ENCODE assay signal across 31 mouse cellular contexts in the genomic region with DNA sequence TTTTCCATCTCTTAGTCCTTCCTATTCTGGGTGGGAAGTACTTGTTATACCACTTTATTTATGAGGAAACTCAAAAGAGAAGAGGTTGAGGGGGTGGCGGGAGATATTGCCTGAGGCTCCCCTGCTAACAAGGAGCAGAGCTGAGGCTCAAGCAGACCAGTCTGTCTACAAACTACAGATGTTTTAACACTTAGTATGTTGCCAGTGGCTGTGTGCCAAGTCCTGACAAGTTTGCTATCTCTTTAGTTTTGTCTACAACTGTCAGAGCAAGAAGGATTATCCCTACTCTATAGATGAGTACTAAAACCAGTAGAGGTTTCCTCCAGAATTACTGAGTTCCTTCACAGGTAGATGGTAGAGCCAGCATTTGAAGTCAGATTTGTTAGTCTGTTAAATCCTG. TPM values are rescaled to one million over a fixed set of nuclear protein-coding genes. Genes with fewer than 3 reads are reported as not detected.
DNase-seq lines count a peak whose midpoint lies in the region; ATAC-seq and TF ChIP-seq lines count a peak whose summit lies in the region.
"Had no signal": no experiment of that assay in that cellular context is flagged by ENCODE, and none has a peak within 500 bp of the region (broad histone marks: within the 10 kb centered on the region; RNA-seq: fewer than 3 reads in every experiment).

No protein-coding gene starts in this region.

- peak; percentile 68 for DNase-seq in embryonic facial prominence, embryonic 14.5 days (ENCODE audit: low spot score)
- DNase-seq in embryonic facial prominence, embryonic 10.5 days (ENCODE audit: low spot score): no peak
- DNase-seq in kidney, postnatal 4 days: peak; percentile 22 to 31
- DNase-seq in kidney, adult 8-10 months: no peak
- peak; percentile 27 for DNase-seq in lung, postnatal 0 days (ENCODE audit: low spot score)
- DNase-seq in lung, postnatal 36 days: no peak
- DNase-seq in mesoderm, embryonic 11.5 days (ENCODE audit: low read depth, low spot score): peak; percentile 10
- no peak for DNase-seq in left cerebral cortex, postnatal 4 days
- DNase-seq: adrenal gland, adult 2 months; adrenal gland, postnatal 14 days; B cell, adult 2 months; cerebellum, adult 11 months; cerebellum, adult 2 months; cerebellum, adult 9-11 months; cerebellum, postnatal 25 days; gastrocnemius, postnatal 10 days; gastrocnemius, postnatal 36 days; heart, adult 2 months; heart, postnatal 14 days; heart, postnatal 4 days had no signal

- H3K27ac ChIP-seq in embryonic facial prominence, embryonic 14.5 days (replicated peaks; ENCODE audit: low read depth, low read length): no peak overlapping the region
- H3K27ac ChIP-seq in embryonic facial prominence, embryonic 10.5 days (replicated peaks): no peak overlapping the region
- H3K27ac ChIP-seq in lung, postnatal 0 days (ENCODE audit: low read length): no peak overlapping the region
- H3K27ac ChIP-seq: embryonic facial prominence, embryonic 13.5 days; forebrain, embryonic 10.5 days; forebrain, embryonic 13.5 days; heart, adult 2 months; heart, embryonic 10.5 days; heart, embryonic 13.5 days; hindbrain, embryonic 14.5 days had no signal

- H3K4me3 ChIP-seq in embryonic facial prominence, embryonic 14.5 days (ENCODE audit: low read depth, low read length): no peak overlapping the region
- H3K4me3 ChIP-seq in embryonic facial prominence, embryonic 10.5 days: no peak overlapping the region
- no peak overlapping the region for H3K4me3 ChIP-seq in lung, postnatal 0 days (ENCODE audit: low read depth, low read length)
- H3K4me3 ChIP-seq: embryonic facial prominence, embryonic 13.5 days; forebrain, embryonic 10.5 days; forebrain, embryonic 13.5 days; heart, adult 2 months; heart, embryonic 10.5 days; heart, embryonic 13.5 days had no signal

- intact Hi-C loops in left cerebral cortex, postnatal 4 days (cut with DNase I): no loop called here

- H3K9ac ChIP-seq in embryonic facial prominence, embryonic 14.5 days (ENCODE audit: low read depth, low read length): no peak overlapping the region
- H3K9ac ChIP-seq in lung, postnatal 0 days (replicated peaks; ENCODE audit: low read depth): no peak overlapping the region
- H3K9ac ChIP-seq: embryonic facial prominence, embryonic 13.5 days; forebrain, embryonic 13.5 days; heart, embryonic 13.5 days; hindbrain, embryonic 14.5 days had no signal

- no peaks in the 10 kb centered on the region for H3K4me1 ChIP-seq in embryonic facial prominence, embryonic 14.5 days (ENCODE audit: control insufficient read depth, insufficient read depth, low read length)
- H3K4me1 ChIP-seq in embryonic facial prominence, embryonic 10.5 days: no peaks in the 10 kb centered on the region
- no peaks in the 10 kb centered on the region for H3K4me1 ChIP-seq in lung, postnatal 0 days (ENCODE audit: insufficient read depth, low read depth, low read length)
- H3K4me1 ChIP-seq: embryonic facial prominence, embryonic 13.5 days; forebrain, embryonic 10.5 days; forebrain, embryonic 13.5 days; heart, embryonic 10.5 days had no signal

- no peak overlapping the region for H3K4me2 ChIP-seq in embryonic facial prominence, embryonic 14.5 days (ENCODE audit: low read depth, low read length)
- no peak overlapping the region for H3K4me2 ChIP-seq in lung, postnatal 0 days (replicated peaks; ENCODE audit: low read depth, low read length)
- H3K4me2 ChIP-seq: embryonic facial prominence, embryonic 13.5 days; forebrain, embryonic 13.5 days; heart, embryonic 13.5 days; hindbrain, embryonic 14.5 days had no signal

- no peak for TF ChIP-seq CTCF in lung, postnatal 0 days (IDR thresholded peaks at IDR 0.05)

- TF ChIP-seq EP300 in lung, postnatal 0 days (IDR thresholded peaks at IDR 0.05): no peak

- no peaks in the 10 kb centered on the region for H3K36me3 ChIP-seq in embryonic facial prominence, embryonic 14.5 days (ENCODE audit: control insufficient read depth, insufficient read depth, low read length)
- no peaks in the 10 kb centered on the region for H3K36me3 ChIP-seq in embryonic facial prominence, embryonic 10.5 days (replicated peaks)
- no peaks in the 10 kb centered on the region for H3K36me3 ChIP-seq in lung, postnatal 0 days (ENCODE audit: insufficient read depth, low read length)
- H3K36me3 ChIP-seq: embryonic facial prominence, embryonic 13.5 days; forebrain, embryonic 10.5 days; G1E; heart, embryonic 10.5 days; heart, embryonic 13.5 days had no signal

- WGBS in embryonic facial prominence, embryonic 14.5 days: 50% methylated on average over 1 of the region's 1 CpGs
- WGBS in embryonic facial prominence, embryonic 10.5 days: 47% methylated on average over 1 of the region's 1 CpGs
- 25% methylated on average over 1 of the region's 1 CpGs for WGBS in lung, postnatal 0 days

- H3K27me3 ChIP-seq in embryonic facial prominence, embryonic 14.5 days (replicated peaks; ENCODE audit: control insufficient read depth, insufficient read depth, low read length): no peaks in the 10 kb centered on the region
- no peaks in the 10 kb centered on the region for H3K27me3 ChIP-seq in embryonic facial prominence, embryonic 10.5 days (replicated peaks; ENCODE audit: low read depth, poor library complexity, severe bottlenecking)
- no peaks in the 10 kb centered on the region for H3K27me3 ChIP-seq in lung, postnatal 0 days (replicated peaks; ENCODE audit: insufficient read depth, low read length)
- H3K27me3 ChIP-seq: CH12.LX; embryonic facial prominence, embryonic 13.5 days; forebrain, embryonic 13.5 days; heart, embryonic 13.5 days had no signal

- no peaks in the 10 kb centered on the region for H3K9me3 ChIP-seq in embryonic facial prominence, embryonic 14.5 days (ENCODE audit: control insufficient read depth, low read length)
- no peaks in the 10 kb centered on the region for H3K9me3 ChIP-seq in embryonic facial prominence, embryonic 10.5 days
- H3K9me3 ChIP-seq in lung, postnatal 0 days (ENCODE audit: low read length): no peaks in the 10 kb centered on the region
- H3K9me3 ChIP-seq: embryonic facial prominence, embryonic 13.5 days; forebrain, embryonic 10.5 days; forebrain, embryonic 13.5 days; G1E; heart, embryonic 10.5 days; heart, embryonic 13.5 days had no signal

- ATAC-seq in embryonic facial prominence, embryonic 14.5 days (ENCODE audit: low read depth): no peak
- ATAC-seq in lung, postnatal 0 days: no peak
- ATAC-seq: forebrain, embryonic 13.5 days; forebrain, embryonic 16.5 days had no signal

RNA-seq across cellular contexts. Expression of gene Pappa, which starts 23.0 kb away (rescaled TPM):
- 1.7 and 1.8 TPM in 2 replicates for polyA plus RNA-seq in embryonic facial prominence, embryonic 14.5 days (2014; fragmentation: Nextera tagmentation; extraction: Ambion mirVana)
- 0.70 and 0.80 TPM in 2 replicates for polyA plus RNA-seq in embryonic facial prominence, embryonic 10.5 days (2016; fragmentation: Nextera tagmentation; extraction: Ambion mirVana)
- polyA plus RNA-seq in lung, postnatal 0 days (2015; fragmentation: Nextera tagmentation; extraction: Ambion mirVana): 0.30 and 0.31 TPM in 2 replicates
- under 1 TPM; 0.18 to 0.62 TPM for total RNA-seq in left cerebral cortex, postnatal 4 days (2021)
- total RNA-seq: CH12.LX; common myeloid progenitor, adult 5-6 weeks; granulocyte monocyte progenitor cell, adult 5-6 weeks had no signal
- polyA plus RNA-seq: G1E had no signal

Comparison
In these comparisons a context has a peak if more than half of its experiments do, and no peak if none do; other contexts are left out.
1. DNase-seq: peak in embryonic facial prominence, embryonic 14.5 days (single experiment), kidney, postnatal 4 days (2 of 2), lung, postnatal 0 days (single experiment) and mesoderm, embryonic 11.5 days (single experiment); none in embryonic facial prominence, embryonic 10.5 days (single experiment), kidney, adult 8-10 months (0 of 2), lung, postnatal 36 days (single experiment) and left cerebral cortex, postnatal 4 days (single experiment).